Mouse (Mus musculus) fibroblast of lung, adult 2 months (primary cell): ENCODE measurements at regions not wholly inside any gene's neighbourhood (a gene's known extent, or its start where the extent isn't known, plus 50 kb on each side); places are given as distances from the start of the nearest gene placed in this dataset.

ENCODE experiments used
- DNase-seq: peaks from one replicate; pipeline ENCODE4 v3.0.0-alpha.2; 2011; ENCODE audit warnings: low read depth

GRCm38 (mm10) chr9:24833766-24834165 is 59.7 kb upstream of the Tbx20 start:
- no peak for DNase-seq

GRCm38 (mm10) chr9:24848210-24848609 is 74.1 kb upstream of the Tbx20 start:
- DNase-seq, result no peak

- no peak for DNase-seq
Observed at GRCm38 (mm10) chr9:24859459-24859858, 85.4 kb upstream of the Tbx20 start.

GRCm38 (mm10) chr9:24866390-24867173 is 92.5 kb upstream of the Tbx20 start:
- DNase-seq, result no peak

GRCm38 (mm10) chr9:24868746-24869145 is 94.6 kb upstream of the Tbx20 start:
- no peak for DNase-seq

- no peak for DNase-seq
Observed at GRCm38 (mm10) chr9:24874434-24875143, 100.5 kb upstream of the Tbx20 start.

GRCm38 (mm10) chr9:24878384-24879174 is 104.5 kb upstream of the Tbx20 start:
- DNase-seq, result no peak

- DNase-seq, result no peak
Observed at GRCm38 (mm10) chr9:24879662-24880061, 105.6 kb upstream of the Tbx20 start.

- DNase-seq, result no peak
Observed at GRCm38 (mm10) chr9:24884011-24884410, 109.9 kb upstream of the Tbx20 start.

- DNase-seq, result no peak
Observed at GRCm38 (mm10) chr9:24888282-24888681, 114.2 kb upstream of the Tbx20 start.

- DNase-seq, result no peak
Observed at GRCm38 (mm10) chr9:24896498-24897261, 122.6 kb upstream of the Tbx20 start.

GRCm38 (mm10) chr9:24899206-24899928 is 125.3 kb upstream of the Tbx20 start:
- no peak for DNase-seq

- DNase-seq, result no peak
Observed at GRCm38 (mm10) chr9:24903706-24904105, 129.6 kb upstream of the Tbx20 start.

- DNase-seq, result no peak
Observed at GRCm38 (mm10) chr9:24909086-24909979, 135.2 kb upstream of the Tbx20 start.

GRCm38 (mm10) chr9:24910738-24911137 is 136.6 kb upstream of the Tbx20 start:
- DNase-seq, result no peak

- DNase-seq, result no peak
Observed at GRCm38 (mm10) chr9:24920031-24920445, 145.9 kb upstream of the Tbx20 start.

GRCm38 (mm10) chr9:24922051-24922860 is 148.2 kb upstream of the Tbx20 start:
- DNase-seq, result no peak

- DNase-seq, result no peak
Observed at GRCm38 (mm10) chr9:24923514-24923913, 149.4 kb upstream of the Tbx20 start.

GRCm38 (mm10) chr9:24937731-24938130 is 151.5 kb upstream of the Gm10181 start:
- DNase-seq, result peak; percentile 1
